Mouse (Mus musculus) lung, postnatal 0 days (tissue): ENCODE measurements around the gene Vmn1r44. TPM values are rescaled to one million over a fixed set of nuclear protein-coding genes. Genes with fewer than 3 reads are reported as not detected.
A peak's percentile ranks its signal among the peaks of the same experiment; 100 is the strongest.
"Not testable (repeated sequence)": the region's sequence is repeated elsewhere in the genome, so short reads cannot be mapped to it uniquely, and the experiment has no call there.

Experiments
- ATAC-seq: fragments of 200-750 bp; cut with Nextera tagmentation; 2 replicates; pipeline ENCODE4 v1.8.0; 2017; ENCODE audit warnings: moderate library complexity
- DNase-seq: peaks from one replicate; pipeline ENCODE4 v3.0.0-alpha.2; 2016; ENCODE audit warnings: low spot score
- H3K27ac ChIP-seq: fragments of 300-500 bp; sonication (generic); 2 replicates; pipeline ENCODE4 v1.5.1; 2014; ENCODE audit warnings: antibody characterized with exemption, mild to moderate bottlenecking, low read length, mixed read lengths
- H3K27me3 ChIP-seq: fragments of 300-500 bp; sonication (generic); replicated peaks from 2 replicates; pipeline ENCODE4 v1.6.1; 2014; ENCODE audit warnings: low read length, mixed read lengths; ENCODE audit not compliant: insufficient read depth
- H3K36me3 ChIP-seq: fragments of 300-500 bp; sonication (generic); 2 replicates; pipeline ENCODE4 v1.6.1; 2014; ENCODE audit warnings: low read length, mixed read lengths; ENCODE audit not compliant: insufficient read depth
- H3K4me1 ChIP-seq: fragments of 300-500 bp; sonication (generic); 2 replicates; pipeline ENCODE4 v1.6.1; 2014; ENCODE audit warnings: antibody characterized with exemption, low read depth, low read length, mixed read lengths; ENCODE audit not compliant: insufficient read depth
- H3K4me2 ChIP-seq: fragments of 300-500 bp; sonication (generic); replicated peaks from 2 replicates; pipeline ENCODE4 v1.6.1; 2014; ENCODE audit warnings: low read depth, mild to moderate bottlenecking, low read length, moderate library complexity, mixed read lengths
- H3K4me3 ChIP-seq: fragments of 300-500 bp; sonication (generic); 2 replicates; pipeline ENCODE4 v1.5.1; 2014; ENCODE audit warnings: low read depth, low read length
- H3K9ac ChIP-seq: fragments of 300-500 bp; sonication (generic); replicated peaks from 2 replicates; pipeline ENCODE4 v1.6.1; 2014; ENCODE audit warnings: low read depth, mild to moderate bottlenecking
- H3K9me3 ChIP-seq: fragments of 300-500 bp; sonication (generic); 2 replicates; pipeline ENCODE4 v1.6.1; 2016; ENCODE audit warnings: low read length, mixed read lengths
- CTCF ChIP-seq: IDR thresholded peaks from 2 replicates; pipeline ENCODE4 v1.5.1; 2016; ENCODE audit warnings: antibody characterized with exemption, mild to moderate bottlenecking
- EP300 ChIP-seq: IDR thresholded peaks from 2 replicates; pipeline ENCODE4 v1.6.1; 2016; ENCODE audit warnings: antibody characterized with exemption, mild to moderate bottlenecking, control low read depth
- WGBS: fragments of 180-500 bp; shearing (Covaris S2); extraction: QIAGEN DNeasy Blood & Tissue Kit; methylation state at CpG from one replicate; pipeline ENCODE4 v1.1.7; 2014; 5-methylcytosine and 5-hydroxymethylcytosine counted together
- polyA plus RNA-seq: library from polyadenylated mRNA; unstranded; fragments of >200 nt; fragmentation: Nextera tagmentation; extraction: Ambion mirVana; gene quantifications from 2 replicates; pipeline ENCODE4 v1.2.1, GENCODE M21; 2015

Vmn1r44 gene
- polyA plus RNA-seq, result not detected in 2 replicates

DNA sequence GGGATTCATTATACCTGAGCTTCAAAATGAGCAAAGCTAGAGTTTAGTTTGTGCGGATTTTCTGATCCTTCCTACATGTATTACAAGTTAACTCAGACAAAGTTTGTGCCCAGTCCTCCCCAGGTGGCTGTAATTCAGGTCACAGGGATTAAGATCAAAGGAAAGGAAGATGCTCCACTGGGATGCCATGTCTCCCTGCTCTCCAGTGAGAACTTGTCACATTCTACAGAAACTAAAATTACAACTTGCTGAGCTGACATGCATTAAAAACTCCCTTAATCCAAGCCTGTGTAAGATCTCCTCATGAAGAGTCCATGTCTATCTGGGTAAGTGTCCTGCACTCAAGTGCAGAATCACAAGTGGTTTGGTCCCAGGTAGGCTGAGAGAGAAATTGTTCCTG is at the start of gene Vmn1r44:
Vmn1r44 (plus strand) TSS at position 301 of the 400 bp plus-strand sequence.
- TF ChIP-seq CTCF (no peak), EP300 (no peak)
- 58% methylated on average over 1 of the region's 1 CpGs for WGBS
- no peak for DNase-seq

GRCm38 (mm10) chr6:89857552-89857951 is 25.9 kb upstream of the Vmn1r44 start:
- DNase-seq, result no peak
- TF ChIP-seq EP300 (no peak), CTCF (no peak)
- Histone ChIP-seq H3K4me3 (no peak overlapping the region), H3K36me3 (no peaks in the 10 kb centered on the region), H3K4me1 (no peaks in the 10 kb centered on the region), H3K27me3 (no peaks in the 10 kb centered on the region), H3K27ac (no peak overlapping the region), H3K9me3 (no peaks in the 10 kb centered on the region), H3K4me2 (no peak overlapping the region), H3K9ac (no peak overlapping the region)
- ATAC-seq, result no peak
- 70% methylated on average over 3 of the region's 3 CpGs for WGBS

More for the DNA sequence above, at the start of gene Vmn1r44:
- H3K36me3 ChIP-seq, result no peaks in the 10 kb centered on the region
- no peak within 1 kb of the TSS for H3K27ac ChIP-seq
- no peaks in the 10 kb centered on the region for H3K4me1 ChIP-seq
- no peak within 1 kb of the TSS for H3K4me3 ChIP-seq
- ATAC-seq, result no peak
- H3K4me2 ChIP-seq, result no peak within 1 kb of the TSS
- H3K9ac ChIP-seq, result no peak within 1 kb of the TSS
- no peaks in the 10 kb centered on the region for H3K9me3 ChIP-seq
- H3K27me3 ChIP-seq, result no peaks in the 10 kb centered on the region

- no peaks in the 10 kb centered on the region for H3K36me3 ChIP-seq
- no peak for ATAC-seq
- no peaks in the 10 kb centered on the region for H3K27me3 ChIP-seq
- no peak overlapping the region for H3K4me3 ChIP-seq
- H3K27ac ChIP-seq, result no peak overlapping the region
- no peaks in the 10 kb centered on the region for H3K9me3 ChIP-seq
- WGBS, result 65% methylated on average over 2 of the region's 2 CpGs
- DNase-seq, result peak; percentile 5
- no peak overlapping the region for H3K9ac ChIP-seq
- TF ChIP-seq CTCF (no peak), EP300 (peak; percentile 54; the same call in 1 of the 2 replicates)
- H3K4me1 ChIP-seq, result no peaks in the 10 kb centered on the region
- H3K4me2 ChIP-seq, result no peak overlapping the region
Measured at GRCm38 (mm10) chr6:89859839-89860238, 23.6 kb upstream of the Vmn1r44 start.

GRCm38 (mm10) chr6:89863792-89864191 is 19.7 kb upstream of the Vmn1r44 start:
- TF ChIP-seq EP300, result no peak
- TF ChIP-seq CTCF, result no peak
- H3K4me2 ChIP-seq, result no peak overlapping the region
- H3K4me1 ChIP-seq, result no peaks in the 10 kb centered on the region
- H3K27ac ChIP-seq, result no peak overlapping the region
- WGBS, result 61% methylated on average over 4 of the region's 4 CpGs
- H3K9me3 ChIP-seq, result peaks cover 5% of the 10 kb centered on the region; the same call in 1 of the 2 replicates
- ATAC-seq (no peak), DNase-seq (no peak)
- H3K36me3 ChIP-seq, result no peaks in the 10 kb centered on the region
- H3K4me3 ChIP-seq, result no peak overlapping the region
- no peak overlapping the region for H3K9ac ChIP-seq
- H3K27me3 ChIP-seq, result no peaks in the 10 kb centered on the region

- WGBS, result 90% methylated on average over 2 of the region's 2 CpGs
- Histone ChIP-seq H3K36me3 (no peaks in the 10 kb centered on the region), H3K4me1 (no peaks in the 10 kb centered on the region), H3K27ac (no peak overlapping the region), H3K9ac (no peak overlapping the region), H3K4me3 (no peak overlapping the region), H3K27me3 (no peaks in the 10 kb centered on the region), H3K9me3 (peaks cover 5% of the 10 kb centered on the region; the same call in 1 of the 2 replicates), H3K4me2 (no peak overlapping the region)
- DNase-seq, result no peak
- ATAC-seq, result no peak
- TF ChIP-seq CTCF (no peak), EP300 (no peak)
Measured at GRCm38 (mm10) chr6:89867276-89867675, 16.2 kb upstream of the Vmn1r44 start.

DNA sequence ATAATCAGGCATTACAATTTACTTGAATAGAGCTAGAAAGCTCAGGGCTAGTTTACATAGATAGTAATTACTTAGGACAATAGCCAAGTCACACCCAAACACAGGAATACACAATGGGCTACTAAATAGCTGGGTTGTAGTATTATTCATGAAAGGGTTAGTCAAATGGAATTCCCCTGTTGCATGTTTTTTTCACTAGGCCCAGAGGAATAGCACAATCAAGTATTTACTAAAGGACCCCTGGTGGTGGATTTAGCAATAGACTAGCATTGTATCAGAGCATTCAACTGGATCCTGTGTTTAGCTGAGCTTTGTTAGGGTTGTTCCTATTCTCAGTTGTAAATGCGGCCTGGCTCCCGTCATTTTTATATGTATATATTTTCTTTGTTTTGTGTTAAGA is 15.5 kb upstream of the Vmn1r44 start:
- 98% methylated on average over 2 of the region's 2 CpGs for WGBS
- no peaks in the 10 kb centered on the region for H3K36me3 ChIP-seq
- no peak overlapping the region for H3K27ac ChIP-seq
- DNase-seq, result no peak
- H3K9me3 ChIP-seq, result peaks cover 5% of the 10 kb centered on the region; the same call in 1 of the 2 replicates
- H3K4me2 ChIP-seq, result no peak overlapping the region
- H3K27me3 ChIP-seq, result no peaks in the 10 kb centered on the region
- no peak overlapping the region for H3K4me3 ChIP-seq
- H3K9ac ChIP-seq, result no peak overlapping the region
- no peak for ATAC-seq
- no peaks in the 10 kb centered on the region for H3K4me1 ChIP-seq
- TF ChIP-seq EP300 (no peak), CTCF (no peak)

DNA sequence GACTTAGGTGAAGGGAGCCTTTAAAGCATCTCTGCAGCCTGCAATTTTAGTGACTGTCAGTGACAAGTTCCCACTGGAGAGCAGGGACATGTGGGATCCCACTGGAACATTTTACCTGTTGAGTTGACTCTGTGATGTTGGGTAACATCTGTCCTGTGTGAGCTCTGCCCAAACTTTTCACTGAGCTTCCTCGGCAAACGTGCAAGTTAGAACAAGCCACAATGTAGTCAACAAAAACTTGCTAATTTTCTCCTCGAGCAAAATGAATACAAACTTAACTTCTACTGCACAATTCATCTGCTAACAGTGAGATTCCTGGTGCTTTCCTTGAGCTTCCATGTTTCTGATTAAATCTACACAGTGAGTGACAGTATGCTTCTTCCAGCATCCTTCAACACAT is 7.1 kb upstream of the Vmn1r44 start, which contains the start of the genes Vmn1r42 and Vmn1r43:
Vmn1r42 (minus strand) TSS at position 101 of the 400 bp plus-strand sequence.
Vmn1r43 (minus strand) TSS at position 101 of the 400 bp plus-strand sequence.
- H3K4me3 ChIP-seq, H3K9ac ChIP-seq, H3K9me3 ChIP-seq, ATAC-seq, H3K27ac ChIP-seq, H3K4me1 ChIP-seq, H3K4me2 ChIP-seq, H3K27me3 ChIP-seq, DNase-seq, H3K36me3 ChIP-seq: not testable (repeated sequence)
- 75% methylated on average over 3 of the region's 3 CpGs for WGBS
